Mouse (Mus musculus) stomach, postnatal 0 days (tissue): ENCODE results near the gene Aurkb.

Experiments
- CTCF ChIP-seq: IDR thresholded peaks from 2 replicates; pipeline ENCODE4 v1.5.1; 2016; ENCODE audit warnings: antibody characterized with exemption, low read depth, mild to moderate bottlenecking, moderate library complexity
- EP300 ChIP-seq: optimal IDR thresholded peaks from 2 replicates; pipeline ENCODE3; 2016; ENCODE audit warnings: antibody characterized with exemption

- no peak for TF ChIP-seq CTCF
- TF ChIP-seq EP300, result no peak
Measured at GRCm38 (mm10) chr11:69058265-69058664, 12.8 kb downstream of the Aurkb start.
